Mouse (Mus musculus) heart, postnatal 10 days (tissue): ENCODE data around the gene Rspo1. TPM values are rescaled to one million over a fixed set of nuclear protein-coding genes. Genes with fewer than 3 reads are reported as not detected.

Source experiments
- DNase-seq, 2 experiments: peaks; one replicate each; pipeline ENCODE4 v3.0.0; 2021
- intact Hi-C: fragments of 180-260 bp; cut with DNase I; formaldehyde crosslinking; loops from one replicate; pipeline ENCODE4 v1.15.1; 2025
- total RNA-seq, 2 experiments: library from RNA; stranded (reverse); gene quantifications; 2 replicates each; pipeline ENCODE4 v1.2.3; 2021

Rspo1 gene
- total RNA-seq, 2 experiments from 2014 or later: 3.4 to 5.6 TPM

DNA sequence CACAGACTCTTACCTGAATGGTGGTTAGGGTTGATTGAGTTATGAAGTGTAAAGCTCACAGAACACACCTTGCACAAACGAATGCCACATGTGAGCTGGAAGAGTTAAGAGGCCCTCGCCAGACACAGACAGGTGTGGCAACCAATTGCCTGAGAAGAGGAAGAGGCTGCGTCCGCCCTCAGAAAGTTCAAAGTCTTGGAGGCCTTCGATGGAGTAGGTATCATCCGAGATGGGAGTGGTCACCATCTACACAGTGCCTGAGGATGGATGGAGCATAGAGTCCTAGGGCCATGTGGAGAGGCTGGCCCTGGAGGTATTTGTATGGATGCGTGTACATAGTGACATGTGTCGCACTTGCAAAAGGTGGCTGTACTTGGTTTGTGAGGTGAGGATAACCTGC lies 15.1 kb upstream of the Rspo1 start:
- DNase-seq: no peak
- intact Hi-C loops: no loop called here

DNA sequence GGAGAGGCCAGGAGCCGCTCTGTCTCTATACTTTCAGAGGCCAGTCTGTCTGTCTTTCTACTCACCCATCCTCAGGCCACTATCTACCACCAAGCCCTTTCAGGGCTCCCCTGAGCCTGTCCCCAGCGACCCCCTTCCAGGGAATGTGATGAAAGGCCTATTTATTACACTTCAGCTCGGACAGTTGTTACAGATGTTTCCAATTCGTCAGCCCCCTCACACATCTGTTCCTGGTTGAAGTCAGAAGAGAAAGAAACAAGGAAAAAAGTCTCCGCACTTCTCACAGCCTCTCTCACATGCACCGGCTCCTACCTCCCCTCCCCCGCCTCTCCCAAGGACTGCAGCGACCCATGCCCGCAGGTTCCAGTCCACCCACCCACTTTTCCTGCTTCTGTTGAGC lies 13.9 kb upstream of the Rspo1 start:
- intact Hi-C loops: no loop called here
- no peak for DNase-seq

DNA sequence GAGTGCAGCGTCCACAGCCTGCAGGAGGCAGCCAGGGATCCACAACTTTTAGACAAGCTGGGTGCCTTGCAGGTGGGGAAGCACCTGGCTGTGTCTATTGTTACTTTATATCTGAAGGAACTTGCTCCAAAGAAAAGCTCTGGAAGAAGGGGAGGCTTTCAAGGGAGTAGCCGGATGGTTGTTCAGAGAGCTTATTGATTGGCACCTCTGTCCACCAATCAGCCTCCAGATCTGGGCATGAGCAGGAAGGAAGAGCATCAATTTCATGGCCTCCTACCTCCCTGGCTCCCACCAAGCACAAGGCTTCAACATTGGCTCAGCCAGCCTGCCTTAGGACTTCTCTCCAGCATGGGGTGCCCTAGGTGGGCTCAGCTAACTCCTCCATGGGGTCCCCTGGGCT lies 12.9 kb upstream of the Rspo1 start:
- no peak for DNase-seq
- intact Hi-C loops: no loop called here

DNA sequence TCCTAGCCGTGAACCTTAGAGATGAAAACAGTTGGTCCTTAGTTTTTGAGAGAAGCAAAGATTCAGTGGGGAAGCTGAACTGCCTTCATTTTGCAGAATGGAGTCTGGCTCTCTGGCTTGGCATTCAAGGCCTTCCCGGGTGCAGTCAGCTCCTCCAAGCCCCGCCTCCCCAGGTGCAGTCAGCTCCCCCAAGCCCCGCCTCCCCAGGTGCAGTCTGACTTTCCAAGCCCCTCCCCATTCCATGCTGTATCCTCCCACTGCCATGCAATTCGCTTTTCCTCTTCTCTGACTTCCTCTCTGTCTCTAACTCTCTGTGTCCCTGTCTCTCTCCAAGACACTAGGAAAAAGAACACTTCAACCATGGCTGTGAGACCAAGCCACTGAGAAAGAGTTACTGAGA lies 8.0 kb upstream of the Rspo1 start:
- DNase-seq: no peak
- intact Hi-C loops: no loop called here

DNA sequence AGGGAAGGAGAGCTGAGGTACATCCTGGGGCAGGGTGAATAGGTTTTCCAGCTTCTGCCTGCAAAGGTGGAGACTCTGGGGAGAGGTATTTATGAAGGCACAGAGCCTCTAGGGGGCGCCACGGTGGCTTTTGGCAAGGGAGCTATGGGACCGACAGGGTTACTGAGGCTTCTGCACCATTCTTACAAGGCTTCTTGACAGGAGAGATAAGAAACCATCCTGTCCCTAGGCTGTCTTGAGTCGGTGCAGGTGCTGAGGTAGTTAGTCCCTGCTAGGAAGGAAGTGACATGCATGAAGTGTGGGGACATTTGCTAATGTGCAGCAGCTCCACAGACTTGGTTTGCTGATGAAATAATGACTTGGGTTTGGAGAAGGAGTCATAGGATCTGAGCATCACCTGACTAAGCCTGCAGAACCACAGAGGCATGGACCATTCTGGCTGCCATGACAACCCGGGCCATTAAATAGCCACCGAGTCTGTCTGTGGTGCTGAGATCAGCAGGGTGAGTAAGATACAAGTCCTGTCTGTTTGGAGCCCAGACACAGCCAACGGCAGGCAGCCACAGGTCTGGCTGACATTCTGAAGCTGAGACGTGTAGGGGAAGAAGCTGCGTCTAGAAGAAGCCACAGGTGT lies 2.2 kb upstream of the Rspo1 start:
- intact Hi-C loops: no loop called here
- no peak for DNase-seq

DNA sequence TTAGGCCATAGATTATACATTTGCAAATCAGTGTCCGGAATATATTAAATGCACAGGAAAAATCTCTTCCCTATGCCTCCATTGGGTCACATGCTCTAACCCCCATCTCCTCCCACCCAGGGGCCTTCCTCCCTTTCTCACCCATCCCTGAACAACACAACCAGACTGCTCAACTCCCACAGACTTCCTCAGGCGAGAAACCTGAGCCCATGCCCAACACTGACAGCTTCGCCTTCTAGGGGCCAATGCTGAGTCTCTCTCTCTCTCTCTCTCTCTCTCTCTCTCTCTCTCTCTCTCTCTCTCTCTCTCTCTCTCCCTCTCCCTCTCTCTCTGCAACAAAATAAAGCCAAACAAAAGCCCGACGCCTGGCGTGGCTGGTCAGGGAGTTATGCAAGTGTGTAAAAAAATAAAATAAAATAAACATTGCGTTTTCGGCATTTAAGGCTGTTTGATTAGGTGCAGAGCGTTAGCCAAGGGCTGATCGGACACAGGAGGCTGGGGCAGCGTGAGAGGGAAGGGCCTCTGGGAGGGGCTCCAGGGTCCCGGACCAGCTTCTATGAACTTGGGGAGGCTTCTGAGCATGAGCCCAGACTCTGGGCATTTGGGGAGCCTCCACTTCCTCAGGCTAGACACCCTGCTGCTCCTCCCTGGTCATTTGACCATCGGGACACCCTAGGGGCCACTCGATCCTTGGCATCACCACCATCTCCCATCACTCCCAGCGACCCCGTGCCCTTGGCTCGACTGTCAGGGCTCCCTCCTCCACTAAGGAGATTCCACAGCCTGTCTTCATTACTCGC lies 1.2 kb upstream of the Rspo1 start:
- DNase-seq: peak in 1 of 2 experiments; percentile 10
- intact Hi-C loops: no loop called here

DNA sequence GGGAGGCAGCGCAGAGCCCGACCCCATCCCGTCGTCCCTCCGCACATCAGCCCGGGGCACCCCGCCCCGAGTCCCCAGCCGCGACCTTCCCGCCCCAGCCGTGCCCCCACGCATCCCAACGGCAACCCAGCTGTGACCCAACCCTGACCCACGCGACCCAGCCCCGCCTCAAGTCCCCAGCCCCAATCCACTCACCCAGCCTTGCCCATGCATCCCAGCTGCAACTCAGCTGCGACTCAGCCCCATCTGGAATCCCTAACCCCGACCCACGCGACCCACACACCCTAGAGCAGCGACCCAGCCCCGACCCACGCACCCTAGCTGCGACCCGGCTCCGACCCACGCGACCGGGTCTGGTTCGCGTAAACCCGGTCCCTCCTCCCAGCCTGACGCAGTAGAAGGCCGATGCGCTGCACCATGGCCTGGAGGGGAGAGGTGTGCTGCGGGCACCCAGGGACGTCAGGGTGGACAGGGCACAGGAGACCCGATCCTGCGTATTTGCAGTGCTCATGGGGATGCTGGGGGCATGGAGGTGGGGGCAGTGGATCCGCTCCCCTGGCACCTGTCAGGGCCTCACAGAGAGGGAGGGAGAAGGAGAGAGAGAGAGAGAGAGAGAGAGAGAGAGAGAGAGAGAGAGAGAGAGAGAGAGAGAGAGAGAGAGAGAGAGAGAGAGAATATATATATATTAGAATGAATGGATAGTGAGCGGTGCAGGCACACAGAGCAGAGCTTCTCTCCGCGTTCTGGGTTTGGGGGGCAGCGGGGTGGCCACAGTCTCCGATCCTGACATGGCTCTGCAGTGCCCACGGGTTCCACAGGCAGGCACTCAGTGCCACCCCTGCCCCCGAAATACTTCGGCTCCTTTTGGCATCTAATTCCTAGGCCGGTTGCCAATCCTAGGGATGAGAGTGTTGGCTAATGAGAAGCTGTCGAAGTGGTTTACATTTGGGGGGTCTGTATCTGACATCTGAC lies 795 bp downstream of the Rspo1 start:
- intact Hi-C loops: no loop called here

DNA sequence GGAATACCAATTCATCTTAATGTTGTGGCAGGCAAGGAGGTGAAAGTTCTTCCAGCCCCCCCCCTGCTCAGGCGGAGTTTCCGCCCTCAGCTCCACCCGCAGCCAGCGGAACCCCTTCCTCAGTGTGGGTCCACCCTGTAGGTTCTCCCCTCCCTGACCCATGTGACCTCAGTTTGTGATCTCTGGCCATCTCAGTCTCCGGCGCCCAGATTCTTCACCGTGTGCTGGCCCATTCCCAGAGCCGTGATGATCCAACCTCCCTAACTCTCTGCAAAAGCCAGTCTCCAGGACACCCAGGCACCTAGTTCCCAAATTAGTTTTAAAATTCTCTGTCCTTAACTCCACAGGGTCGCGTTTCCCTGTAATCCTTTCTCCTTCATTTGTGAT lies 1.5 kb downstream of the Rspo1 start:
- no peak for DNase-seq
- intact Hi-C loops: no loop called here

More for the DNA sequence above, 795 bp downstream of the Rspo1 start:
- DNase-seq: no peak

DNA sequence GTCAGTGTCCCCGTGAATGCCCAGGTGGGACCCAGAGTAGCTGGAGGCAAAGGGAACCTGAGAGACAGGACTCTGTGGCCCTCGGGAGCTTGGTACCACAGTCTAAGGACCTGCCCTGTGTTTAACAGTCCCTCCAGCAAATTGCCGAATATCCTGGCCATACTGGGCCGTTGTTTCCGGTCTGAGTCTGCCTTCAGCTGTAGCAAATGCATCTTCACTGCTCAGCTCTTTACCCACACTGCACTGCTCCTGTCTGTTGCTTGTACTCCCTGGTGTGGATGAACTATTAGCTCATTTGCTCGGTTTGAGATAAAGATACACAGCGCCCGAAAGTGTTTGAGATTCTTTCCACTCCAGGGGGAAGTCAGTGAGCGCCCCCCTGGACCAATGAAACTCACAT lies 2.2 kb downstream of the Rspo1 start:
- DNase-seq: no peak
- intact Hi-C loops: no loop called here

DNA sequence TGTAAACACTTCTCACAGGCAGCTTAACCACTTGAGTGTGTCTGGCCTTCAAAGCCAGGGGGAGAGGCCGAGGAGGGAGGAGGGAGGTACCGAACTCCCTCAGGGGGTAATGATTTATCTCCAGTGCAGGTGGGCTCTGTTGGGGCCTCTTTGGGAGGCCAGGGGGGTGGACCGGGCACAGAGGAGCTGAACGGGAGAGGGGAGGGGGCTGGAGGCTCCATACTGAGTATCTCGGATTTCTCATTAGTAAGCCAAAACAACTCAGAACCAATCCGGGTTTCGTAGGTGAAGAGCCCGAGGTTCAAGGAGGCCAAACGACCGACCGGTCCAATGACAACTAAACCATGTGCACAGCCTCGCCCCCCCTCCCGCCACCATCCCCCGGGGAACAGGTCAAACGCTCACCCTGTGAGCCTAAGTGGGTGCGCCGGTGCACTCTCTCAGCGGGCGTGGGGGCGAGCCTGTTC lies 3.6 kb downstream of the Rspo1 start:
- no peak for DNase-seq
- intact Hi-C loops: no loop called here

DNA sequence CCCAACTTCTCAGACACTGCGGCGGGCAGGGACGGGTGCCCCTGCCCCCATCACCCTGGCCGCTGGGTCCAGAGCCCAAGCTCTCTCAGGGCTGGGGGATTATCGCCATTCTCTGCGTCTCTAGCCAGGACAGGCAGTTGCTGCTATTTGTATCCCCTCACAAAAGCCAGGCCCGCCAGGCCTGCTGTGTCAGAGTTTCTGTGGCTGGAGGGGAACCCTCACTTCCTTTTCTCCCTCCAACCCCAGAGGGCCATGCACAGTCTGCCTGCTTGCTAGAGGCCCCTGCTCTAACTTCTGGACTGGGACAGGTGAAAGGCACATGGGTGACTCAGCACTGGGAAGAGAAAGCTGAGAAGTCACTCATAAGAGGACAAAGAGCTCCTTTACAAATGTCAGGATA lies 4.1 kb downstream of the Rspo1 start:
- no peak for DNase-seq
- intact Hi-C loops: no loop called here

DNA sequence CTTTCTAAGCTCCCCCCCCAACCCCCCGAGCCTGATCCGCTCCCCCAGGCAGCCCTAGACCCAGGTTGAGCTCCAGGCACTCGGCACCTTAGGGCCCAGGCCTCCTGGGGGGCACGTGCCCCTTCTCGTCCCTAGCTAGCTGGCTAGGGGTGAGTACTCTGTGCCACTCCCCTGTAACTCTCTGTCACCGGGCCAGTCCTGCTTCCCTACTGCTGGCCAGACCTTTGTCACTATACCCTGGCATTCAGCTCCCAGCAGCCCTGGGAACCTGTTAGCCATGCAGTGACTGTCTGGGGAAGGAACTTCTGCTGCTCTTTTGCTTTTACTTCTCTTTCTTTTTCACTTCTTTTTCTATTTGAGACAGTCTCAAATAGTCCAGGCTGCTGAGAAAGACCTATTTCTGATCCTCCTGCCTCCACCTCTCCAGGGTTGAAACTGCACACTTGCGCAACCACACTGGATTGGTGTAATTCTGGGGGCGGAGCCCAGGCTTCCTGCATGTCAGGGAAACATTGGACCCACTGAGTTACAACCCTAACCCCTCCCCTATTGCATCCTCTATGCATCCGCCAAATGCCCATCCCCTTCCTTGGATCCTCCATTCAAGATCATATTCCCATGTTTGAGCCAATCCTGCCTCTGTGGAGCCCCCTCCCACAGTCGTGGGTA lies 11.4 kb downstream of the Rspo1 start:
- DNase-seq: no peak
- intact Hi-C loops: no loop called here

DNA sequence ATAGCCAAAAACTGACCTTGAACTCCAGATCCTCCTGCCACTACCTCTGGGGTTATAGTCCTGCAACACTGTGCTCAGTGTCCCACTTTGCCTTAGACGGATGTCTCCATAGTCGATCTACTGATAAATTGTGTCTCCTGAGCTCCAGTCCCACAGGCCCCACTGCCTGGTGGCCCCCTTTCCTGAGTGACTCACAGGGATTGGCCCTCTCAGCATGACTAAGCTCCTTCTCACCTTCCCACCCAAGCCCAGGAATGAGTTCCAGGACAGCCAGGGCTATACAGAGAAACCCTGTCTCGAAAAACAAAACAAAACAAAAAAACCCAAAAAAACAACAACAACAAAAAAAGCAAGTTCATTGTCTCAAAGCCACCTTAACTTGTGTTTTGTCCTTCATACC lies 13.3 kb downstream of the Rspo1 start:
- intact Hi-C loops: no loop called here
- DNase-seq: no peak

DNA sequence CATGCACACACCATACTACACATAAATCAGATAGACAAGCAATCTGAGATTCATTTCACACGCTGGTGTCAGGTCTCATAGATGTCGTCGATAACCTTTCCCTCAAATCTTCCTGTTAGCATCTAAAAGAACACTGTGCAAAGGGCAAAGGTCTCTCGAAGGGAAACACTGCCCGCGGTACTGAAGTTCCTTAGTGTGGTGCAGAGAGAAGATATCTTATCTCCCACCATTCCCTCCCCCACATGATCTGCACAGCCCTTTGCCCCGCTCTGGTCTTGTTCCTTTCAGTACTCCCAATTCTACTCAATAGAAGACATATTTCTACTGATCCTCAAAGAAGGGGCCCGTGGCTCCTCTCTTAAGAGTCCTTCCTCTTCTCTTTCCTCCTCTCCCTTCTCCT lies 16.7 kb downstream of the Rspo1 start:
- DNase-seq: no peak
- intact Hi-C loops: no loop called here

DNA sequence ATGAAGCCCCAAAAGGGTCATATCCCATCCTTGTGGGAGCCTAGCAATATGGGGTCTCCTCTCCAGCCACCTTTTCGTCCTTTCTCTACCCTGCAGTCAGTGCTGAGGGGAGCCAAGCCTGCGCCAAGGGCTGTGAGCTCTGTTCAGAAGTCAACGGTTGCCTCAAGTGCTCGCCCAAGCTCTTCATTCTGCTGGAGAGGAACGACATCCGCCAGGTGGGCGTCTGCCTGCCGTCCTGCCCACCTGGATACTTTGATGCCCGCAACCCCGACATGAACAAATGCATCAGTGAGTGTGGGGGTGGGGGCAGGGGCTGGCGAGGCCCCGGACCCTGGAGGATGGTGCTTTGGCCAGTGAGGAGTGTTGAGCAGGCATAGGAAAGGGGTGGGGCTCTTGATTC lies 18.7 kb downstream of the Rspo1 start:
- no peak for DNase-seq
- intact Hi-C loops: no loop called here

DNA sequence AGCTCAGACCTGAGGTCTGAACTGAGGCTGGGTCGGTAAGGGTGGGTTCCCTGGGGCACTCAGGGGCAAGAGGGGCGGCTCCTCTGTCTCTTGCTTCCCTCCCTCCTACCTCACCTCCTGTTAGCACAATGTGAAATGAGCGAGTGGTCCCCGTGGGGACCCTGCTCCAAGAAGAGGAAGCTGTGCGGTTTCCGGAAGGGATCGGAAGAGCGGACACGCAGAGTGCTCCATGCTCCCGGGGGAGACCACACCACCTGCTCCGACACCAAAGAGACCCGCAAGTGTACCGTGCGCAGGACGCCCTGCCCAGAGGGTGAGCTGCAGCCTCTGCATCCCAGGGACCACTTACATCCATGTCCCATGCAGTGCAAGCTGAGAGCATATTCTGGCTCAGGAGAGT lies 21.2 kb downstream of the Rspo1 start:
- intact Hi-C loops: no loop called here
- no peak for DNase-seq

DNA sequence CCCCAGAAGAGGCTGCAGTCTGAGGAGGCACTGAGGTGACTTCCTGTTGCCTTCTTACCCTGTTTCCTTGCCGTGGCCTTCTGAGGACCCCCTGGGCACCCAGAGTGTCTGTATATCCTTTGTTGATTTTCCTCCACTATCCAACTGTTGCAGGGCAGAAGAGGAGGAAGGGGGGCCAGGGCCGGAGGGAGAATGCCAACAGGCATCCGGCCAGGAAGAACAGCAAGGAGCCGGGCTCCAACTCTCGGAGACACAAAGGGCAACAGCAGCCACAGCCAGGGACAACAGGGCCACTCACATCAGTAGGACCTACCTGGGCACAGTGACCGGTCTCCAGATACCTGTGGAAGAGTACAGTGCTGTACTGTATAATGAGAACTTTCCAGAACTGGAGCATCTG lies 22.0 kb downstream of the Rspo1 start:
- intact Hi-C loops: no loop called here
- DNase-seq: no peak

DNA sequence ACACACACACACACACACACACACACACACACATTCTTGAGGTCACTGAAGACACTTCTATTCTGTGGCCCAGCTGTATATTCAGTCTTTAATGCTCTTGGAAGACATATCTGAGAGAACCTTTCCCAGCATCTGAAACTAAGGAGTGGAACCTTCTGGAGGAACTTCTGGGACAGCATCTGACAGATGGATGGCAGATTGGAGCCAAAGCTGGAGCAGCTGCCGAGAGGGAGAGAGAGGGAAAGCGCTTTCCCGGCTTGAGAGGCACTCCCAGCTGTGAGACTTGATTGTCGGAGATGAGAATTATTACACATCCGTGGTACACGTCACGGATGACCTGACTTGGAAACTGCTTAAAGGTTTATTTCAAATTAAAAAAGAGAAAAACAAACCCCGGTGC lies 22.5 kb downstream of the Rspo1 start:
- intact Hi-C loops: no loop called here
- DNase-seq: no peak

DNA sequence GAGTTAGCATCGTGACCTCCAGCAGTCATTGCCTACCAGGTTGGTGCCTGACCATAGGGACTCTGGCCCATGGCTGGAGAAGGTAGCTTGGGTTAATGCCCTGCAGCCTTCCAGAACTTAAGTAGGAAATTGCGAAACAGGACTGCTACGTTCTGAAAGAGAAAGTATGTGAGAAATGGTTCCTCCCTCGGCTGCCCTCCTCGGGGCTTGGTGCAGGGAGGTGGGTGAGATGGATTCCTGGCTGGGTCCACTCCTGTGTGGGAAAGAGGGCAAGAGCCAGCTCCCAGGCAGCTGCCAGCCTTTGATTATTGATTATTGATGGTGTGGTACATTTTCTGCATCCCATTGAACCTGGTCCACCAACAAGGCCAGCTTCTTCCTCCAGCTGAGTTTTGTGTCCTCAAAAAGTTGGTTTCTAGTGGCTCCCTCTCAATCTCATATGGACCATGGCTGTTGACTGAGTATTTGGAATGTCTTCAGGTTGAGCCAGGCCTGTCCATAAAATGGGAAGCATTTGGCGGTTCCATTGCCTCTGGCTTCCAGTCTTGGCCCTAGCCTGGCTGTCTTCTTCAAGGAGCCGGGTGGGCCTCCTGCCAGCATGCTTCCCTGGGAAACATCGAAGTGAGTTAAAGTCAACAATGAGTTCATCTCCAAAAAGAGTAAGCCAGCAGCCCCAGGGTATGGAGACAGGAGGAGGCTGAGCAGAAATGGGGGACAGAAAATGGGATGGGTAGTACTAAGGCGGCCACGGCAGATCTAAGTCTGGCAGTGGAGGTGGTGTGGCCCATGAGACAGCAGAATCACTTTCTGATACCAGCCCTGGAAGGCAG lies 29.8 kb downstream of the Rspo1 start, which contains the start of gene Gnl2:
Gene Gnl2, plus strand, starts transcription at position 780 of the 830 bp plus-strand sequence.
- DNase-seq: peak; percentile 29 to 40
- intact Hi-C loops: no loop called here

DNA sequence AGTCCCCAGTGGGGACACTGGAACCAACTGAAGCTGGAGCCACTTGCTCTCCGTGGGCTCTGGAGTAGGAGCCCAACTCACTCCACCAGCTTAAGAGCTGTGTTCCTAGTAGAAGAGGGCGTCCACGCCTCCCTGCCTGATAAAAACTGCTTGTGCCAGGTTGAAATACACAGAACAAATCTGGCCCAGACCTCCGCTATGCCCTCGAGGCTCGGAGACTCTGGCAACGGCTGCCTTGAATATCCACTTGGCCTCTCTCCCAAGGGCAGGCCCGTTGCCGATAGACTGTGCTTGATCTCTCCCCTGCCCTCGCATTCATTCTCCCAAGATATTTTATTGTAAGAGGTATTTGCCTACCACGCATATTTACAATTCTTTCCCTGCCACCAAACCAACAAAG lies 31.2 kb downstream of the Rspo1 start:
- DNase-seq: peak; percentile 44 to 47

More for the DNA sequence above, 31.2 kb downstream of the Rspo1 start:
- intact Hi-C loops: no loop called here
